Mouse (Mus musculus): ENCODE results near the gene Tnfrsf12a.

GRCm38 (mm10) chr17:23651363-23651762, 25.9 kb downstream of the Tnfrsf12a start:
- no peak for TF ChIP-seq CHD2 (IDR thresholded peaks at IDR 0.05; ENCODE audit: low read depth, low read length)
- TF ChIP-seq HCFC1 (IDR thresholded peaks at IDR 0.05; ENCODE audit: borderline replicate concordance, insufficient read depth, low read length) = no peak

All from ES-E14 (cell line).